Mouse (Mus musculus) limb, embryonic 13.5 days (tissue): ENCODE results near the gene Crybg1. TPM values are rescaled to one million over a fixed set of nuclear protein-coding genes. Genes with fewer than 3 reads are reported as not detected.
"Not testable (repeated sequence)": the region's sequence is repeated elsewhere in the genome, so short reads cannot be mapped to it uniquely, and the experiment has no call there.

Experiments used
- ATAC-seq: fragments of 200-750 bp; cut with Nextera tagmentation; 2 replicates; pipeline ENCODE4 v1.8.0; 2017; ENCODE audit warnings: low read depth, moderate number of reproducible peaks, moderate TSS enrichment; ENCODE audit not compliant: low FRiP score
- H3K27ac ChIP-seq: fragments of 300-500 bp; sonication (generic); 2 replicates; pipeline ENCODE4 v1.5.1; 2015; ENCODE audit warnings: inconsistent platforms, mild to moderate bottlenecking, moderate library complexity
- H3K27me3 ChIP-seq: fragments of 300-500 bp; sonication (generic); 2 replicates; pipeline ENCODE4 v1.6.1; 2015; ENCODE audit warnings: mild to moderate bottlenecking, inconsistent platforms
- H3K36me3 ChIP-seq: fragments of 300-500 bp; sonication (generic); 2 replicates; pipeline ENCODE4 v1.6.1; 2015; ENCODE audit warnings: inconsistent platforms, mild to moderate bottlenecking, moderate library complexity
- H3K4me1 ChIP-seq: fragments of 300-500 bp; sonication (generic); 2 replicates; pipeline ENCODE4 v1.6.1; 2015; ENCODE audit warnings: inconsistent platforms
- H3K4me2 ChIP-seq: fragments of 300-500 bp; sonication (generic); replicated peaks from 2 replicates; pipeline ENCODE4 v1.6.1; 2015; ENCODE audit warnings: inconsistent platforms, mild to moderate bottlenecking, moderate library complexity
- H3K4me3 ChIP-seq: fragments of 300-500 bp; sonication (generic); 2 replicates; pipeline ENCODE4 v1.5.1; 2015; ENCODE audit warnings: moderate library complexity, mild to moderate bottlenecking, inconsistent platforms
- H3K9ac ChIP-seq: fragments of 300-500 bp; sonication (generic); 2 replicates; pipeline ENCODE4 v1.6.1; 2015; ENCODE audit warnings: mild to moderate bottlenecking, inconsistent platforms
- H3K9me3 ChIP-seq: fragments of 300-500 bp; sonication (generic); 2 replicates; pipeline ENCODE4 v1.6.1; 2016; ENCODE audit warnings: inconsistent platforms
- WGBS: fragments of 180-500 bp; shearing (Covaris S2); methylation state at CpG from one replicate; pipeline ENCODE4 v1.1.7; 2015; 5-methylcytosine and 5-hydroxymethylcytosine counted together
- polyA plus RNA-seq: library from polyadenylated mRNA; unstranded; fragments of >200 nt; fragmentation: Nextera tagmentation; extraction: Ambion mirVana; gene quantifications from 2 replicates; pipeline ENCODE4 v1.2.1, GENCODE M21; 2015

Crybg1 gene
- polyA plus RNA-seq, 1 experiment from 2014 or later, result 1.0 TPM

- H3K9ac ChIP-seq, result no peak overlapping the region
- H3K27ac ChIP-seq, result no peak overlapping the region
- H3K36me3 ChIP-seq, result no peaks in the 10 kb centered on the region
- H3K4me2 ChIP-seq, result no peak overlapping the region
- no peak for ATAC-seq
- WGBS, result 69% methylated on average over 5 of the region's 5 CpGs
- no peaks in the 10 kb centered on the region for H3K9me3 ChIP-seq
- H3K4me1 ChIP-seq, result no peaks in the 10 kb centered on the region
- no peaks in the 10 kb centered on the region for H3K27me3 ChIP-seq
- no peak overlapping the region for H3K4me3 ChIP-seq
Observed at GRCm38 (mm10) chr10:43983241-43983640, 165.4 kb downstream of the Crybg1 start.

- H3K27me3 ChIP-seq, result no peaks in the 10 kb centered on the region
- no peak overlapping the region for H3K9ac ChIP-seq
- no peaks in the 10 kb centered on the region for H3K4me1 ChIP-seq
- no peak overlapping the region for H3K27ac ChIP-seq
- WGBS, result 86% methylated on average over 6 of the region's 6 CpGs
- H3K9me3 ChIP-seq, result no peaks in the 10 kb centered on the region
- H3K4me2 ChIP-seq, result no peak overlapping the region
- no peaks in the 10 kb centered on the region for H3K36me3 ChIP-seq
- ATAC-seq, result no peak
- no peak overlapping the region for H3K4me3 ChIP-seq
Observed at GRCm38 (mm10) chr10:43982470-43982869, 166.2 kb downstream of the Crybg1 start.

GRCm38 (mm10) chr10:43980742-43981141, 167.9 kb downstream of the Crybg1 start:
- H3K4me3 ChIP-seq, ATAC-seq, H3K27ac ChIP-seq, H3K9ac ChIP-seq, H3K9me3 ChIP-seq, H3K4me1 ChIP-seq, H3K4me2 ChIP-seq, H3K27me3 ChIP-seq, H3K36me3 ChIP-seq: not testable (repeated sequence)
- 91% methylated on average over 3 of the region's 3 CpGs for WGBS

- no peaks in the 10 kb centered on the region for H3K9me3 ChIP-seq
- H3K27ac ChIP-seq, result no peak overlapping the region
- H3K27me3 ChIP-seq, result no peaks in the 10 kb centered on the region
- no peak overlapping the region for H3K4me3 ChIP-seq
- H3K4me1 ChIP-seq, result no peaks in the 10 kb centered on the region
- no peak overlapping the region for H3K4me2 ChIP-seq
- H3K9ac ChIP-seq, result no peak overlapping the region
- ATAC-seq, result no peak
- 58% methylated on average over 1 of the region's 1 CpGs for WGBS
- H3K36me3 ChIP-seq, result no peaks in the 10 kb centered on the region
Observed at GRCm38 (mm10) chr10:43980080-43980479, 168.6 kb downstream of the Crybg1 start.

- 67% methylated on average over 3 of the region's 3 CpGs for WGBS
- no peak overlapping the region for H3K9ac ChIP-seq
Observed at GRCm38 (mm10) chr10:43977353-43977752, 171.3 kb downstream of the Crybg1 start.

GRCm38 (mm10) chr10:43973244-43973643, 175.4 kb downstream of the Crybg1 start:
- Histone ChIP-seq H3K4me3 (no peak overlapping the region), H3K9me3 (no peaks in the 10 kb centered on the region), H3K4me2 (no peak overlapping the region), H3K27me3 (no peaks in the 10 kb centered on the region), H3K4me1 (no peaks in the 10 kb centered on the region), H3K36me3 (no peaks in the 10 kb centered on the region), H3K9ac (no peak overlapping the region), H3K27ac (no peak overlapping the region)
- ATAC-seq, result no peak
- WGBS, result 63% methylated on average over 2 of the region's 2 CpGs

More at GRCm38 (mm10) chr10:43977353-43977752, 171.3 kb downstream of the Crybg1 start:
- Histone ChIP-seq H3K27ac (no peak overlapping the region), H3K4me3 (no peak overlapping the region), H3K4me1 (no peaks in the 10 kb centered on the region), H3K9me3 (no peaks in the 10 kb centered on the region), H3K4me2 (no peak overlapping the region), H3K27me3 (no peaks in the 10 kb centered on the region), H3K36me3 (no peaks in the 10 kb centered on the region)
- ATAC-seq, result no peak

- WGBS, result 57% methylated on average over 2 of the region's 2 CpGs
- Histone ChIP-seq H3K9me3 (0 out of 2 replicates have a peak, but pooled peaks cover 5% of the 10 kb centered on the region), H3K36me3 (no peaks in the 10 kb centered on the region), H3K27ac (no peak overlapping the region), H3K4me1 (0 out of 2 replicates have a peak, but pooled peaks cover 5% of the 10 kb centered on the region), H3K4me2 (no peak overlapping the region), H3K4me3 (no peak overlapping the region), H3K27me3 (no peaks in the 10 kb centered on the region), H3K9ac (no peak overlapping the region)
- no peak for ATAC-seq
Observed at GRCm38 (mm10) chr10:43964943-43965342, 183.7 kb downstream of the Crybg1 start.

- Histone ChIP-seq H3K9ac (no peak overlapping the region), H3K4me2 (no peak overlapping the region), H3K4me1 (peaks cover 4% of the 10 kb centered on the region; the same call in 1 of the 2 replicates), H3K4me3 (no peak overlapping the region), H3K27me3 (no peaks in the 10 kb centered on the region), H3K36me3 (no peaks in the 10 kb centered on the region), H3K27ac (no peak overlapping the region), H3K9me3 (no peaks in the 10 kb centered on the region)
- ATAC-seq, result no peak
Observed at GRCm38 (mm10) chr10:43953942-43954341, 194.7 kb downstream of the Crybg1 start.

GRCm38 (mm10) chr10:43945435-43945834, 203.2 kb downstream of the Crybg1 start:
- H3K9me3 ChIP-seq, result no peaks in the 10 kb centered on the region
- H3K4me2 ChIP-seq, result no peak overlapping the region
- H3K9ac ChIP-seq, result no peak overlapping the region
- no peak for ATAC-seq
- peaks cover 16% of the 10 kb centered on the region for H3K36me3 ChIP-seq
- H3K27me3 ChIP-seq, result no peaks in the 10 kb centered on the region
- WGBS, result 64% methylated on average over 4 of the region's 4 CpGs
- no peaks in the 10 kb centered on the region for H3K4me1 ChIP-seq
- H3K4me3 ChIP-seq, result no peak overlapping the region
- no peak overlapping the region for H3K27ac ChIP-seq

- H3K4me3 ChIP-seq, result no peak overlapping the region
- H3K27ac ChIP-seq, result no peak overlapping the region
- H3K36me3 ChIP-seq, result peaks cover 21% of the 10 kb centered on the region
- H3K4me1 ChIP-seq, result no peaks in the 10 kb centered on the region
- H3K9me3 ChIP-seq, result no peaks in the 10 kb centered on the region
- 73% methylated on average over 4 of the region's 4 CpGs for WGBS
- H3K4me2 ChIP-seq, result no peak overlapping the region
- no peak for ATAC-seq
- H3K27me3 ChIP-seq, result no peaks in the 10 kb centered on the region
- H3K9ac ChIP-seq, result no peak overlapping the region
Observed at GRCm38 (mm10) chr10:43943736-43944135, 204.9 kb downstream of the Crybg1 start.

- H3K4me2 ChIP-seq, result no peak overlapping the region
- H3K4me3 ChIP-seq, result no peak overlapping the region
- no peak overlapping the region for H3K9ac ChIP-seq
- no peak for ATAC-seq
- H3K9me3 ChIP-seq, result no peaks in the 10 kb centered on the region
- H3K27me3 ChIP-seq, result no peaks in the 10 kb centered on the region
- no peaks in the 10 kb centered on the region for H3K4me1 ChIP-seq
- H3K36me3 ChIP-seq, result peaks cover 13% of the 10 kb centered on the region
- 80% methylated on average over 6 of the region's 6 CpGs for WGBS
- H3K27ac ChIP-seq, result no peak overlapping the region
Observed at GRCm38 (mm10) chr10:43939136-43939662, 209.5 kb downstream of the Crybg1 start.

- Histone ChIP-seq H3K4me1 (no peaks in the 10 kb centered on the region), H3K9me3 (no peaks in the 10 kb centered on the region), H3K4me2 (no peak overlapping the region), H3K36me3 (peaks cover 24% of the 10 kb centered on the region), H3K27ac (no peak overlapping the region), H3K4me3 (no peak overlapping the region), H3K9ac (no peak overlapping the region), H3K27me3 (no peaks in the 10 kb centered on the region)
- 84% methylated on average over 5 of the region's 5 CpGs for WGBS
- no peak for ATAC-seq
Observed at GRCm38 (mm10) chr10:43928596-43928995, 220.1 kb downstream of the Crybg1 start.

- H3K4me3 ChIP-seq, result no peak overlapping the region
- peaks cover 21% of the 10 kb centered on the region for H3K36me3 ChIP-seq
- ATAC-seq, result no peak
- no peaks in the 10 kb centered on the region for H3K9me3 ChIP-seq
- WGBS, result 90% methylated on average over 8 of the region's 8 CpGs
- H3K4me1 ChIP-seq, result no peaks in the 10 kb centered on the region
- H3K4me2 ChIP-seq, result no peak overlapping the region
- H3K27me3 ChIP-seq, result no peaks in the 10 kb centered on the region
- no peak overlapping the region for H3K27ac ChIP-seq
- no peak overlapping the region for H3K9ac ChIP-seq
Observed at GRCm38 (mm10) chr10:43927736-43928135, 220.9 kb downstream of the Crybg1 start.
